Comparison of ENCODE assay signal across 7 mouse cellular contexts in genomic region chr11:100395200-100395599, GRCm38 (mm10). TPM values are rescaled to one million over a fixed set of nuclear protein-coding genes. Genes with fewer than 3 reads are reported as not detected.
DNase-seq lines count a peak whose midpoint lies in the region; ATAC-seq and TF ChIP-seq lines count a peak whose summit lies in the region.

No protein-coding gene starts in this region.

- 11% methylated on average over 11 of the region's 11 CpGs for WGBS in heart, embryonic 13.5 days
- 9% methylated on average over 11 of the region's 11 CpGs for WGBS in kidney, postnatal 0 days

- peak overlapping the region; percentile 56; the same call in 1 of the 2 replicates for H3K4me3 ChIP-seq in cortical plate, adult 2 months (ENCODE audit: insufficient read depth, low read length)
- peak overlapping the region; percentile 88 for H3K4me3 ChIP-seq in heart, embryonic 13.5 days
- peak overlapping the region; percentile 83 for H3K4me3 ChIP-seq in kidney, postnatal 0 days (replicated peaks; ENCODE audit: low read depth, low read length)

- ATAC-seq in heart, embryonic 13.5 days (ENCODE audit: extremely low read depth, insufficient number of reproducible peaks, low FRiP score, low TSS enrichment), result no peak
- peak; percentile 35 for ATAC-seq in kidney, postnatal 0 days (replicated peaks; ENCODE audit: low FRiP score, low read depth)

- peak overlapping the region; percentile 96 for H3K9ac ChIP-seq in heart, embryonic 13.5 days
- H3K9ac ChIP-seq in kidney, postnatal 0 days (ENCODE audit: low read depth, low read length), result 0 out of 2 replicates have a peak overlapping the region, but pooled peaks have one; percentile 27

- H3K4me2 ChIP-seq in heart, embryonic 13.5 days, result peak overlapping the region; percentile 92
- H3K4me2 ChIP-seq in kidney, postnatal 0 days (ENCODE audit: low read length), result peak overlapping the region; percentile 74

- peaks cover 11% of the 10 kb centered on the region for H3K36me3 ChIP-seq in heart, embryonic 13.5 days
- no peaks in the 10 kb centered on the region for H3K36me3 ChIP-seq in kidney, postnatal 0 days (ENCODE audit: insufficient read depth, low read length)

- no peak for TF ChIP-seq CTCF in cortical plate, adult 2 months (IDR thresholded peaks at IDR 0.05; ENCODE audit: extremely low read depth, insufficient read depth, low read length)
- TF ChIP-seq CTCF in kidney, postnatal 0 days (IDR thresholded peaks at IDR 0.05; ENCODE audit: low read depth), result no peak

- no peaks in the 10 kb centered on the region for H3K9me3 ChIP-seq in heart, embryonic 13.5 days
- no peaks in the 10 kb centered on the region for H3K9me3 ChIP-seq in kidney, postnatal 0 days (replicated peaks; ENCODE audit: low read length)

- peaks cover 9% of the 10 kb centered on the region for H3K4me1 ChIP-seq in cortical plate, adult 2 months (ENCODE audit: control insufficient read depth, insufficient read depth, low read length)
- peaks cover 83% of the 10 kb centered on the region for H3K4me1 ChIP-seq in heart, embryonic 13.5 days
- H3K4me1 ChIP-seq in kidney, postnatal 0 days (replicated peaks; ENCODE audit: insufficient read depth, low read length), result peaks cover 45% of the 10 kb centered on the region

- DNase-seq in adrenal gland, postnatal 10 days, result peak; percentile 84
- peak; percentile 86 for DNase-seq in kidney, postnatal 0 days (ENCODE audit: low spot score)
- DNase-seq in lung, postnatal 36 days, result peak; percentile 88
- DNase-seq in right cerebral cortex, adult 2 months (ENCODE audit: low spot score in 2 of 2), result no peak
- no peak for DNase-seq in layer of hippocampus, adult 9-11 months

- H3K27me3 ChIP-seq in heart, embryonic 13.5 days (replicated peaks), result no peaks in the 10 kb centered on the region
- H3K27me3 ChIP-seq in kidney, postnatal 0 days (ENCODE audit: insufficient read depth, low read length), result no peaks in the 10 kb centered on the region

- H3K27ac ChIP-seq in cortical plate, adult 2 months (ENCODE audit: insufficient read depth, low read length), result no peak overlapping the region
- H3K27ac ChIP-seq in heart, embryonic 13.5 days (replicated peaks), result peak overlapping the region; percentile 91
- peak overlapping the region; percentile 97 for H3K27ac ChIP-seq in kidney, postnatal 0 days

- no peak for TF ChIP-seq POLR2A in cortical plate, adult 2 months (IDR thresholded peaks at IDR 0.05; ENCODE audit: extremely low read depth, insufficient read depth, low read length)

RNA-seq across cellular contexts. Expression of gene Jup, which starts 2.4 kb away (rescaled TPM):
- total RNA-seq in adrenal gland, postnatal 10 days (2021), result 10 to 100 TPM; 89.6 to 99.0 TPM
- polyA plus RNA-seq in cortical plate, adult 2 months (2012; rRNA removed), result 40.9 and 48.2 TPM in 2 replicates
- polyA plus RNA-seq in heart, embryonic 13.5 days (2015; fragmentation: Nextera tagmentation; extraction: Ambion mirVana), result 107 and 111 TPM in 2 replicates
- polyA plus RNA-seq in kidney, postnatal 0 days (2015; fragmentation: Nextera tagmentation; extraction: Ambion mirVana), result 119 and 129 TPM in 2 replicates

RNA-seq across cellular contexts. Expression of gene P3h4, which starts 19.4 kb away (rescaled TPM):
- total RNA-seq in adrenal gland, postnatal 10 days (2021), result 10 to 100 TPM; 29.4 to 30.1 TPM
- 14.4 and 15.3 TPM in 2 replicates for polyA plus RNA-seq in cortical plate, adult 2 months (2012; rRNA removed)
- 62.9 and 63.5 TPM in 2 replicates for polyA plus RNA-seq in heart, embryonic 13.5 days (2015; fragmentation: Nextera tagmentation; extraction: Ambion mirVana)
- polyA plus RNA-seq in kidney, postnatal 0 days (2015; fragmentation: Nextera tagmentation; extraction: Ambion mirVana), result 51.4 and 54.5 TPM in 2 replicates

RNA-seq across cellular contexts. Expression of gene Fkbp10, which starts 20.3 kb away (rescaled TPM):
- 10 to 100 TPM; 46.5 to 49.1 TPM for total RNA-seq in adrenal gland, postnatal 10 days (2021)
- 8.0 and 9.6 TPM in 2 replicates for polyA plus RNA-seq in cortical plate, adult 2 months (2012; rRNA removed)
- polyA plus RNA-seq in heart, embryonic 13.5 days (2015; fragmentation: Nextera tagmentation; extraction: Ambion mirVana), result 112 and 119 TPM in 2 replicates
- 108 and 122 TPM in 2 replicates for polyA plus RNA-seq in kidney, postnatal 0 days (2015; fragmentation: Nextera tagmentation; extraction: Ambion mirVana)

RNA-seq across cellular contexts. Expression of gene Hap1, which starts 39.3 kb away (rescaled TPM):
- 10 to 100 TPM; 42.8 to 54.2 TPM for total RNA-seq in adrenal gland, postnatal 10 days (2021)
- 76.5 and 83.3 TPM in 2 replicates for polyA plus RNA-seq in cortical plate, adult 2 months (2012; rRNA removed)
- polyA plus RNA-seq in heart, embryonic 13.5 days (2015; fragmentation: Nextera tagmentation; extraction: Ambion mirVana), result 8.0 and 9.3 TPM in 2 replicates
- polyA plus RNA-seq in kidney, postnatal 0 days (2015; fragmentation: Nextera tagmentation; extraction: Ambion mirVana), result 13.8 and 15.7 TPM in 2 replicates

RNA-seq across cellular contexts. Expression of gene Nt5c3b, which starts 46.4 kb away (rescaled TPM):
- total RNA-seq in adrenal gland, postnatal 10 days (2021), result 10 to 100 TPM; 42.6 to 54.8 TPM
- 70.9 and 73.6 TPM in 2 replicates for polyA plus RNA-seq in cortical plate, adult 2 months (2012; rRNA removed)
- 104 and 110 TPM in 2 replicates for polyA plus RNA-seq in heart, embryonic 13.5 days (2015; fragmentation: Nextera tagmentation; extraction: Ambion mirVana)
- 97.6 and 98.6 TPM in 2 replicates for polyA plus RNA-seq in kidney, postnatal 0 days (2015; fragmentation: Nextera tagmentation; extraction: Ambion mirVana)

Comparison
In these comparisons a context has a peak if more than half of its experiments do, and no peak if none do; other contexts are left out.
1. DNase-seq: peak in adrenal gland, postnatal 10 days (single experiment), kidney, postnatal 0 days (single experiment) and lung, postnatal 36 days (single experiment); none in right cerebral cortex, adult 2 months (0 of 2) and layer of hippocampus, adult 9-11 months (single experiment).
2. RNA of gene Fkbp10, which starts 20.3 kb away (polyA plus RNA-seq): 112 to 119 TPM in heart, embryonic 13.5 days and 108 to 122 TPM in kidney, postnatal 0 days; 8.0 to 9.6 TPM in cortical plate, adult 2 months; every median in the first group is over 10 times any median in the second.
3. Peak in every context shown above with its lines, with median percentiles within 50 percentile points of each other: H3K4me3 ChIP-seq.